Mouse (Mus musculus) cerebellum, postnatal 10 days (tissue): ENCODE results near the gene Hdac9.

ENCODE experiments used
- DNase-seq, 2 experiments: peaks; one replicate each; pipeline ENCODE4 v3.0.0; 2021; ENCODE audit warnings: mixed read lengths in 2 of 2

Gene Hdac9

GRCm38 (mm10) chr12:34215023-34216020, 701.6 kb downstream of the Hdac9 start:
- DNase-seq: no peak

GRCm38 (mm10) chr12:34212162-34212561, 704.7 kb downstream of the Hdac9 start:
- DNase-seq: no peak

GRCm38 (mm10) chr12:34201471-34201870, 715.4 kb downstream of the Hdac9 start:
- DNase-seq: no peak

GRCm38 (mm10) chr12:34200030-34200446, 716.9 kb downstream of the Hdac9 start:
- DNase-seq: no peak

GRCm38 (mm10) chr12:34195155-34195828, 721.6 kb downstream of the Hdac9 start:
- DNase-seq: no peak

GRCm38 (mm10) chr12:34194116-34194515, 722.8 kb downstream of the Hdac9 start:
- DNase-seq: no peak

- DNase-seq: no peak
These were observed 725.6 kb downstream of the Hdac9 start for GRCm38 (mm10) chr12:34191246-34191645.

GRCm38 (mm10) chr12:34178931-34179330, 738.0 kb downstream of the Hdac9 start:
- DNase-seq: peak; percentile 4 to 7

GRCm38 (mm10) chr12:34176790-34177189, 740.1 kb downstream of the Hdac9 start:
- no peak for DNase-seq

- no peak for DNase-seq
These were observed 743.9 kb downstream of the Hdac9 start for GRCm38 (mm10) chr12:34173036-34173435.

GRCm38 (mm10) chr12:34170601-34171000, 746.3 kb downstream of the Hdac9 start:
- no peak for DNase-seq

GRCm38 (mm10) chr12:34165674-34166073, 751.2 kb downstream of the Hdac9 start:
- no peak for DNase-seq

- DNase-seq: no peak
These were observed 760.6 kb downstream of the Hdac9 start for GRCm38 (mm10) chr12:34156301-34156700.

GRCm38 (mm10) chr12:34155740-34156139, 761.2 kb downstream of the Hdac9 start:
- no peak for DNase-seq

- no peak for DNase-seq
These were observed 762.1 kb downstream of the Hdac9 start for GRCm38 (mm10) chr12:34154757-34155156.

GRCm38 (mm10) chr12:34151336-34151735, 765.6 kb downstream of the Hdac9 start:
- no peak for DNase-seq

- no peak for DNase-seq
These were observed 774.2 kb downstream of the Hdac9 start for GRCm38 (mm10) chr12:34142743-34143142.

- no peak for DNase-seq
These were observed 803.6 kb downstream of the Hdac9 start for GRCm38 (mm10) chr12:34113336-34113735.

- no peak for DNase-seq
These were observed 823.9 kb downstream of the Hdac9 start for GRCm38 (mm10) chr12:34092953-34093352.

- no peak for DNase-seq
These were observed 825.0 kb downstream of the Hdac9 start for GRCm38 (mm10) chr12:34091851-34092250.

GRCm38 (mm10) chr12:34087292-34087942, 829.5 kb downstream of the Hdac9 start:
- DNase-seq: no peak

- no peak for DNase-seq
These were observed 839.9 kb downstream of the Hdac9 start for GRCm38 (mm10) chr12:34076981-34077380.

- no peak for DNase-seq
These were observed 840.9 kb downstream of the Hdac9 start for GRCm38 (mm10) chr12:34075805-34076509.
